Mouse (Mus musculus) neural tube, embryonic 11.5 days (tissue): Measurements from ENCODE around the gene Zfp618. TPM values are rescaled to one million over a fixed set of nuclear protein-coding genes. Genes with fewer than 3 reads are reported as not detected.

Experiments used
- ATAC-seq: fragments of 200-750 bp; cut with Nextera tagmentation; 2 replicates; pipeline ENCODE4 v1.8.0; 2017; ENCODE audit warnings: moderate number of reproducible peaks, mild to moderate bottlenecking, moderate TSS enrichment, moderate library complexity; ENCODE audit not compliant: insufficient read depth, low FRiP score, low TSS enrichment
- DNase-seq: peaks from one replicate; pipeline ENCODE4 v3.0.0-alpha.2; 2015; ENCODE audit warnings: low spot score
- H3K27ac ChIP-seq: fragments of 300-500 bp; sonication (generic); 2 replicates; pipeline ENCODE4 v1.5.1; 2014; ENCODE audit warnings: low read depth, mild to moderate bottlenecking, low read length
- H3K27me3 ChIP-seq: fragments of 300-500 bp; sonication (generic); 2 replicates; pipeline ENCODE4 v1.6.1; 2014; ENCODE audit warnings: mild to moderate bottlenecking, low read length, mixed read lengths; ENCODE audit not compliant: control insufficient read depth, insufficient read depth
- H3K36me3 ChIP-seq: fragments of 300-500 bp; sonication (generic); 2 replicates; pipeline ENCODE4 v1.6.1; 2014; ENCODE audit warnings: mild to moderate bottlenecking, low read length, moderate library complexity, mixed read lengths; ENCODE audit not compliant: control insufficient read depth, insufficient read depth
- H3K4me1 ChIP-seq: fragments of 300-500 bp; sonication (generic); 2 replicates; pipeline ENCODE4 v1.6.1; 2014; ENCODE audit warnings: low read length, mixed read lengths; ENCODE audit not compliant: control insufficient read depth, insufficient read depth
- H3K4me2 ChIP-seq: fragments of 300-500 bp; sonication (generic); 2 replicates; pipeline ENCODE4 v1.6.1; 2014; ENCODE audit warnings: low read depth, mild to moderate bottlenecking, moderate library complexity
- H3K4me3 ChIP-seq: fragments of 300-500 bp; sonication (generic); 2 replicates; pipeline ENCODE4 v1.5.1; 2014; ENCODE audit warnings: low read depth, low read length
- H3K9ac ChIP-seq: fragments of 300-500 bp; sonication (generic); 2 replicates; pipeline ENCODE4 v1.6.1; 2014; ENCODE audit warnings: mild to moderate bottlenecking, low read length
- H3K9me3 ChIP-seq: fragments of 300-500 bp; sonication (generic); 2 replicates; pipeline ENCODE4 v1.6.1; 2016; ENCODE audit warnings: low read length; ENCODE audit not compliant: control insufficient read depth
- WGBS: fragments of 180-500 bp; shearing (Covaris S2); extraction: QIAGEN DNeasy Blood & Tissue Kit; methylation state at CpG from one replicate; pipeline ENCODE4 v1.1.7; 2014; 5-methylcytosine and 5-hydroxymethylcytosine counted together
- polyA plus RNA-seq: library from polyadenylated mRNA; unstranded; fragments of >200 nt; fragmentation: Nextera tagmentation; extraction: Ambion mirVana; gene quantifications from 2 replicates; pipeline ENCODE4 v1.2.1, GENCODE M21; 2014

Zfp618 gene
- polyA plus RNA-seq, 1 experiment from 2014 or later: 54.3 TPM

DNA sequence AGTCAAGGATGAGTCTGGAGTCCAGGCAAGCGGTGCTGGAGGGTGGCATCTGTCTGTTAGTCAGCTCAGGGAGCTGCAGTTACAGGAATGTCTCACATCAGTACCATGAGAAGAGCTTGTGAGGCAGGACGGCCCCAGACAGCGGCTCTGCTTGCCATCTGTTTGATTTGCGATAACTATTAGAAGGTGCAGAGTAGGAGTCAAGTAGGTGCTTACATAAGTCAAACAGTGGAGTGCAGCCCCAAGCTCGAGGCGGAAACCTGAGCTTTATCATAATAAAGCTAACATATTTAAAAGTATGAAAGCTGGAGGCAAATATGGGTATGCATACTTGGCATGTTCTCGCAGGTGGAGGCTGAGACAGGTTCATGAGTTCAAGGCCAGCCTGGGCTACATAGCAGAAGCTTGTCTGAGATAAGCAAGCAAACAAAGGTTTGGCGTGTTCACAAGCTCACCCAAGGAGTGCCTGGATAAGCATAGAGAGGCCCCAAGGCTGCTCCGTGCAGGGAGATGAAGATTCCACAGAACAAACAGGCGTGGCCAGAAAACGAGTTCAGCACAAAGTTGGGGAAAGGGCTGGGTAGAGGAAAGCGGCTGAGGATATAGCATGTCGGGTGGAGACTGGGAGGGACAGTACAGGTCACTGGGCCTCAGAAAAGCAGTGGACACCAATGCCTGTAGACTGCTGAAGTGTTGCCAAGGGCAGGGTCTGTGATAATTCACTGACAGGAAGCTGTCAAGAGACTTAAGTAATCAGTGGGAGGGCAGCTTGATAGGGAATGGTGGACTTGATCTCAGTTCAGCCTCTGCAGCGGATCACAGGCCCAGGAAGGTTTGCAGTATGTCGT, 106.3 kb downstream of the Zfp618 start:
- no peak for DNase-seq
- H3K4me2 ChIP-seq: no peak overlapping the region
- no peak overlapping the region for H3K4me3 ChIP-seq
- WGBS: 83% methylated on average over 15 of the region's 15 CpGs
- no peak overlapping the region for H3K9ac ChIP-seq
- no peaks in the 10 kb centered on the region for H3K27me3 ChIP-seq
- ATAC-seq: no peak
- H3K4me1 ChIP-seq: no peaks in the 10 kb centered on the region
- no peaks in the 10 kb centered on the region for H3K36me3 ChIP-seq
- H3K9me3 ChIP-seq: no peaks in the 10 kb centered on the region
- no peak overlapping the region for H3K27ac ChIP-seq

DNA sequence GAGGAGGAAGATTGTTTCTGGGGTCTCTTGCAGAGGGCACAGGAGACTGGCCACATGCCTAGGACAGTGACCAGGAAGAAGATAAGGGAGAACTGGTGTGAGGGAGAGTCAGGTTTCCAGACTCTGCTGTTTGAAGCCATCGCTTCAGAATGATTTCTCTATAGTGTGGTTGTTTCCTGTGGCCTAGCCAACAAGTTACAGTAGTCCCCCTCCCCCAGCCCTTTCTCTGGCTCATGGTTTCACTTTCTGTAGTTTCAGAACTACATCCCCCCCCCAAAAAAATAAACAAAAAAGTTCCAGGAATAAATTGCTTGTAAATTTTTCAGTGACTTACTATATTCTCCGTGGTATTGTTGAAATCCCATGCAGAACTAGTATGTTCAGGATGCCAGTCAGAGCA, 107.8 kb downstream of the Zfp618 start:
- no peak for ATAC-seq
- Histone ChIP-seq H3K9me3 (no peaks in the 10 kb centered on the region), H3K36me3 (no peaks in the 10 kb centered on the region), H3K4me1 (no peaks in the 10 kb centered on the region), H3K27ac (no peak overlapping the region), H3K4me2 (no peak overlapping the region), H3K9ac (no peak overlapping the region), H3K4me3 (no peak overlapping the region), H3K27me3 (no peaks in the 10 kb centered on the region)
- 84% methylated on average over 2 of the region's 2 CpGs for WGBS
- DNase-seq: no peak

DNA sequence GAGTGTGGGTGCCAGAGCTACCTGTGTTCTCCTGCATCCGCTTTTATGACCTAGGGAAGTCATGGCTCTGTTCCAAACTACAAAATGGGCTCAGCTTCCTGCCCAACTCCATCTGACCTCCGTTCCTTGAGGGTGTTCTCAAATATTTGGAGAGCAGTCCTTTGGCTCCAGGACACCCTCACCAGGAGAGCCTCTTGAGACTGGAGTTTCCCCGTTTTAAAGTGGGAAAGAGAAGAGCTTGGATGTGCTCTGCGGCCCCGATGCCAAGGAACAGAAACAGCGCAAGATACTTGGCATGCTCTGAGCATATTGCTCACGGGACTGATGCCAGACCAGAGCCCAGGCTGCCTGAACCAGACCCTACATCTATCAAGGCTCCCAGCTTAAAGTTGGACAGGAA, 113.8 kb downstream of the Zfp618 start:
- Histone ChIP-seq H3K9me3 (no peaks in the 10 kb centered on the region), H3K27me3 (no peaks in the 10 kb centered on the region), H3K4me3 (no peak overlapping the region), H3K4me1 (no peaks in the 10 kb centered on the region), H3K4me2 (no peak overlapping the region), H3K27ac (no peak overlapping the region), H3K9ac (no peak overlapping the region), H3K36me3 (peaks cover 8% of the 10 kb centered on the region)
- WGBS: 96% methylated on average over 7 of the region's 7 CpGs
- ATAC-seq (no peak), DNase-seq (no peak)

DNA sequence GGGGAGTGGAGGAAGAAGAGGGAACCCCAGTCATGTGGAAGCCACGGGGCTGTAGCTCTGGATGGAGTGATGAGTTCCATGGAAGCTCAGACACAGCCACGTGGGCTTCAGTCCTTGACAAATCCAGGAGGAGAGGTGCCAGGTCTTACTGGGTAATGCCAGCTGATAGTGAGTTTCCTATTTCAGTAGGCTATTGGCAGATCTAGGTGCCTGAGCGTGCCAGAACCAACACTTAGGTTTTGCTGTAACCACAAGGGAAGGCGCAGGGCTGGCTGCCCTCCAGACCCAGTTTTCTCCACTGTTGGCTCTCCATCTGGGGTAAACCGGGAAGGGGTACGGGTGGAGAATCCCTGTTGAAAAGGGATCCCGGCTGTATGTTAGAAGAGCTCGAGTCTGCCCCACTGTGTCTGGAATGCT, 119.1 kb downstream of the Zfp618 start:
- no peak for DNase-seq

DNA sequence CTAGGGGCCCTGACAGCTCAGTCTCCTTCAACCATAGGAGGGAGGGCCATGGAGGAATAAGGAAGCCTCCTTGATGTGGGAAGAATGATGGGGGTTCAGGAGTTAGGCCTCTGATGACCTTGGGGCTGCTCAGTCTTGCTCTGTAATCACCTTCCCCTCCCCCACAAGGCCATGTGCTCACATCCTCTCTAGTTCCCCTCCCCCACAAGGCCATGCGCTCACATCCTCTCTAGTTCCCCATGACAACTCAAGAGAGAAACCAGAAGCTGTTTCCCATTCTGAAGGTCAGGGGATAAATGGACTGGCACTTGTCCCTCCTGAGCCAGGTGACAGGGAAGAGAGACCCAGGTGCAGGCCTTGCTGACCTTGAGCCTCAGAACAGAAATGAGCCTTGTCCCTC, 124.1 kb downstream of the Zfp618 start:
- no peak for ATAC-seq
- peaks cover 5% of the 10 kb centered on the region for H3K36me3 ChIP-seq
- H3K4me2 ChIP-seq: no peak overlapping the region
- WGBS: 77% methylated on average over 1 of the region's 1 CpGs
- H3K4me3 ChIP-seq: no peak overlapping the region
- no peaks in the 10 kb centered on the region for H3K27me3 ChIP-seq
- H3K9ac ChIP-seq: no peak overlapping the region
- H3K27ac ChIP-seq: no peak overlapping the region
- DNase-seq: no peak
- H3K9me3 ChIP-seq: no peaks in the 10 kb centered on the region
- H3K4me1 ChIP-seq: no peaks in the 10 kb centered on the region

More for the DNA sequence above, 119.1 kb downstream of the Zfp618 start:
- H3K9me3 ChIP-seq: no peaks in the 10 kb centered on the region
- no peak overlapping the region for H3K4me3 ChIP-seq
- no peaks in the 10 kb centered on the region for H3K4me1 ChIP-seq
- no peak overlapping the region for H3K9ac ChIP-seq
- 82% methylated on average over 8 of the region's 8 CpGs for WGBS
- H3K27me3 ChIP-seq: no peaks in the 10 kb centered on the region
- H3K36me3 ChIP-seq: peaks cover 10% of the 10 kb centered on the region
- no peak overlapping the region for H3K27ac ChIP-seq
- H3K4me2 ChIP-seq: no peak overlapping the region
- no peak for ATAC-seq

DNA sequence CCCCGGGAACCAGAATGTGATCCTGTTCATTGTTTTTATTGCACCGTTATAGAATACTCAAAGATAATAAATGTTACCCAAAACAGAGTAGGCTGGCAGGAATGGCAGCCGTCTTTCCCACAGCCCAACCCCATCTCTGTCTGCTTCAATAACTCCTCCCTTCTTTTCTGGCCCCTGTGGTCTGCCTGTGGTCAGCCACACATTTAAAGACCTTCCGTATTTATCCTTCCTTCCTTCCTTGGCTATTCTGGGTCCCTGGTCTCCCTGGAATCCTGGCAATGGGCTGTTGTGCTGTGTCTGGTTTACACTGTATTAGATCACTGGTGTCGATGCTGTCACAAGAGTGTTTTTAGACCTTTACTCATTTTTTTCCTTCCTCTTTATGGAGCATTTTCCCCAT, 125.8 kb downstream of the Zfp618 start:
- Histone ChIP-seq H3K4me2 (no peak overlapping the region), H3K9me3 (no peaks in the 10 kb centered on the region), H3K4me3 (no peak overlapping the region), H3K36me3 (peaks cover 5% of the 10 kb centered on the region), H3K27me3 (no peaks in the 10 kb centered on the region), H3K27ac (no peak overlapping the region), H3K4me1 (no peaks in the 10 kb centered on the region), H3K9ac (no peak overlapping the region)
- ATAC-seq (no peak), DNase-seq (no peak)
- WGBS: 86% methylated on average over 5 of the region's 5 CpGs

DNA sequence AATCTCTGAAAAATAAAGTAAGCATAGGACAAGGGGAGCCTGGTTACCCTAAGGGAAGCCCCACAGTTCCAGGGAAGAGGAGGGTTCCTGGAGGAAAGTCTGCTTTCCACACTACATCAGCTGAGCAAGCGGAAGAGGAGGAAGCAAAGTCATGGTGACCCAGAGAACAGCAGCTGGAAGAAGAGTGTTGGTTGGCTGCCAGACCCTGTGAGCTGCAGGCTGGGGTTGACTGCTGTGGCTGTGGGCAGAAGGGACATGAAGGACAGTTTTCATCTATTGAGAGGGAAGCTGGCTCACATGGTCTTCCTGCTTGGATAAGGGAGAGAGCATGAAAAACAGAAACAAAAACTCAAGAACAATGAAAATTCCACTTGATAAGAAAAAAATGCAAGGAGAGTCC, 132.2 kb downstream of the Zfp618 start:
- H3K9me3 ChIP-seq: no peaks in the 10 kb centered on the region
- H3K4me1 ChIP-seq: no peaks in the 10 kb centered on the region
- WGBS: 88% methylated on average over 1 of the region's 1 CpGs
- DNase-seq (no peak), ATAC-seq (no peak)
- no peak overlapping the region for H3K4me2 ChIP-seq
- H3K9ac ChIP-seq: no peak overlapping the region
- H3K4me3 ChIP-seq: no peak overlapping the region
- no peak overlapping the region for H3K27ac ChIP-seq
- peaks cover 2% of the 10 kb centered on the region; the same call in 1 of the 2 replicates for H3K36me3 ChIP-seq
- H3K27me3 ChIP-seq: no peaks in the 10 kb centered on the region

DNA sequence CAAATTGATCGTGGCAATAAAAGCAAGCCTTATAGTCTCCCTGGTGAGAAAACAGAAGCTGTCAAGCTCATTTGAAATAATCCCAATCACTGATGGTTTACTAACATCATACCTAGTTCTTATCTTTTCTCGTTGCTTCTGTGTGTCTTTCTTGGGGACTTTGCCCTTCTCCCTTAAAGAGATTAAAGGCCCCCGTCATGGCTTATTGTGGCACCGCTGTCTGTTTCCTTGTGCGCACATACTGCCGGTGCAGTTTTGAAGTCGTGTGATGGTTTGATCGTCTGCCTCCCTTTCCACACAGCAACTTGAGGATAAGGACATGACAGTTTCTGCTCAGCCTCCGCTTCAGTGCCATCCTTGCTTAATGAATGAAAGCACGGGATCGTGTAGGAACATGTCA, 135.1 kb downstream of the Zfp618 start:
- no peak overlapping the region for H3K9ac ChIP-seq
- H3K4me2 ChIP-seq: no peak overlapping the region
- no peak overlapping the region for H3K4me3 ChIP-seq
- no peak for DNase-seq
- no peaks in the 10 kb centered on the region for H3K9me3 ChIP-seq
- no peaks in the 10 kb centered on the region for H3K27me3 ChIP-seq
- no peak for ATAC-seq
- 91% methylated on average over 11 of the region's 11 CpGs for WGBS
- no peak overlapping the region for H3K27ac ChIP-seq
- H3K36me3 ChIP-seq: 0 out of 2 replicates have a peak, but pooled peaks cover 5% of the 10 kb centered on the region
- H3K4me1 ChIP-seq: no peaks in the 10 kb centered on the region

DNA sequence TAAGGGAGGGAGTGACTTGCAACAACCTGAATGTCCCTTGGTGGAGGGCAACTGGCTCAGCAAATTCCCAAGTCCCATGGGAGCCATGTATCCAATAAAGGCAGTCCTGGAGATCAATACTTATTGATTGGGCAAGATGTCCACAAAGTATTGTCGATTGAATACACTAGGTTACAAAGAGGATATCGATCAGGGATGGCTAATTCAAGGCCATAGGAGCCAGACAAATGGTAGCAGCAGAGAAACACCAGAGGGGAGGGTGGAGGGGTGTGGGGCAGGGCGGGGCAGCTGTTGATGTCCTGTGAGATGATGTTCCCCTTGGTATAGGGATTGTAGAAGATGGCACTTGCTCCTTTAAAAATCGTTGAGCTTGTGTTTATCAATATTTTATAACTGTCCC, 136.7 kb downstream of the Zfp618 start:
- no peaks in the 10 kb centered on the region for H3K9me3 ChIP-seq
- peaks cover 5% of the 10 kb centered on the region; the same call in 1 of the 2 replicates for H3K36me3 ChIP-seq
- H3K4me1 ChIP-seq: no peaks in the 10 kb centered on the region
- no peak overlapping the region for H3K27ac ChIP-seq
- ATAC-seq (no peak), DNase-seq (no peak)
- no peaks in the 10 kb centered on the region for H3K27me3 ChIP-seq
- no peak overlapping the region for H3K4me2 ChIP-seq
- H3K4me3 ChIP-seq: no peak overlapping the region
- 86% methylated on average over 4 of the region's 4 CpGs for WGBS
- H3K9ac ChIP-seq: no peak overlapping the region
